Mouse (Mus musculus) G1E (cell line): ENCODE results near the gene Cts8.

Source experiments
- CTCF ChIP-seq: IDR thresholded peaks from 2 replicates; pipeline ENCODE4 v1.5.1; 2012; ENCODE audit warnings: low read depth, low read length, inconsistent platforms, mixed read lengths
- GATA1 ChIP-seq: IDR thresholded peaks from 2 replicates; pipeline ENCODE4 v1.6.1; 2012; ENCODE audit warnings: borderline replicate concordance, low read length, inconsistent platforms, mixed read lengths
- GATA2 ChIP-seq: IDR thresholded peaks from 2 replicates; pipeline ENCODE4 v1.6.1; 2012; ENCODE audit warnings: low read depth, low read length, inconsistent platforms, borderline replicate concordance
- POLR2AphosphoS5 ChIP-seq: IDR thresholded peaks from 2 replicates; pipeline ENCODE4 v1.6.1; 2012; ENCODE audit warnings: low read depth, low read length, inconsistent platforms; ENCODE audit not compliant: insufficient replicate concordance
- TAL1 ChIP-seq: conservative IDR thresholded peaks from 2 replicates; pipeline ENCODE4 v1.6.1; 2012; ENCODE audit warnings: low read depth, low read length, inconsistent platforms, mixed read lengths

DNA sequence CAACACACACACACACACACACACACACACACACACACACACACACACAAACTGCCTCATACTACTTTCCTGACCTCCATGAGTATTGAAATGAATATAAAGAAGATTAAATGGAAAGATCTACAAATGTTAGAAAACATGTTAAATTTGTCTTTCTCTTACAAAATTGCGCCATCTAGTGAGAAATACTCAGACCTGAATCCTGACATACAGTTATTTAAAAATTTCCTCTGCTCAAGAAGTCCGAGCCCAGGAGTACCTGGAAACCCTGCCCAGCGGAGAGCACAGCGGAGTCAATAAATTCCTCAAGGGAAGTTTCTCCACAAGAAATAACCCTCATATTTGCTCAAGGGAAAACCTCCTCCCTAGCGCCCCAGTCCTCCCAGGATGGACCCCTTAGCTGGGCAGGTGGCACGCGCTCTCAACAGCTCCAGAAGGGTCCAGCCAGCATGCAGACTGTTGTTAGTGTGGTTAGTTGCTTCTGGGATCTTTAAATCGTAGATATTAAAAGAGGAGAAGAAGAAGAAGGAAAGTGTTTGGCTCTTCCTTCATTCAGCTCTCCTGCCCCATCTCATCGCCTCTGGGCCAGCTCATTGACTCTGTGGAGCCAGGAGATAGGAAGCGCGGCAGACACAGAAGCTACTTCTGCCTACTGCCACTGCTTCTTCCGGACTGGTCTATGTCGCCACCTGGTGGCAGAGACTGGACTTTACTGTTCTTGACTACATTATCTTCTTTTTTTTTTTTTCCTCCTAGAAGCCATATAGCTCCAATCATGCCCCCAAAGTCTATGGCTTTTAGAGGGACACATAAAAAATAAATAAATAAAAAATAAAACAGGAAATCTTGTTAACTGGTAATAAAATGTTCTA, 13.8 kb downstream of the Cts8 start:
- TF ChIP-seq CTCF (0 out of 2 replicates have a peak, but pooled peaks have one; percentile 11), TAL1 (no peak), GATA1 (no peak), GATA2 (no peak), POLR2AphosphoS5 (no peak)
